Mouse (Mus musculus) layer of hippocampus, postnatal 14 days (tissue): ENCODE results near the gene Smyd5. TPM values are rescaled to one million over a fixed set of nuclear protein-coding genes. Genes with fewer than 3 reads are reported as not detected.

ENCODE experiments used
- DNase-seq, 2 experiments: peaks; one replicate each; pipeline ENCODE4 v3.0.0; 2021 to 2022; ENCODE audit warnings: low spot score in 2 of 2, mixed read lengths in 1 of 2
- long read RNA-seq, 2 experiments: library from polyadenylated mRNA; stranded (forward); transcript quantifications; one replicate each; pipeline ENCODE4 v2.0.0; 2021
- total RNA-seq, 2 experiments: library from RNA; stranded (reverse); gene quantifications; 2 replicates each; pipeline ENCODE4 v1.2.3; 2021

The Smyd5 gene
- total RNA-seq, result 10 to 100 TPM; 32.8 to 35.4 TPM
- long read RNA-seq, experiment 1, transcript Smyd5-201 (13 exons, 2,486 nt), result major isoform, 24 of 26 reads
- long read RNA-seq, experiment 1, partial matches to known transcripts, result 0 of 26 reads
- long read RNA-seq, experiment 1, other reads (novel, unspliced or antisense), result 2 of 26 reads
- long read RNA-seq, experiment 2, transcript Smyd5-201 (13 exons, 2,486 nt), result major isoform, 36 of 42 reads
- long read RNA-seq, experiment 2, partial matches to known transcripts, result 2 of 42 reads
- long read RNA-seq, experiment 2, other reads (novel, unspliced or antisense), result 4 of 42 reads

DNA sequence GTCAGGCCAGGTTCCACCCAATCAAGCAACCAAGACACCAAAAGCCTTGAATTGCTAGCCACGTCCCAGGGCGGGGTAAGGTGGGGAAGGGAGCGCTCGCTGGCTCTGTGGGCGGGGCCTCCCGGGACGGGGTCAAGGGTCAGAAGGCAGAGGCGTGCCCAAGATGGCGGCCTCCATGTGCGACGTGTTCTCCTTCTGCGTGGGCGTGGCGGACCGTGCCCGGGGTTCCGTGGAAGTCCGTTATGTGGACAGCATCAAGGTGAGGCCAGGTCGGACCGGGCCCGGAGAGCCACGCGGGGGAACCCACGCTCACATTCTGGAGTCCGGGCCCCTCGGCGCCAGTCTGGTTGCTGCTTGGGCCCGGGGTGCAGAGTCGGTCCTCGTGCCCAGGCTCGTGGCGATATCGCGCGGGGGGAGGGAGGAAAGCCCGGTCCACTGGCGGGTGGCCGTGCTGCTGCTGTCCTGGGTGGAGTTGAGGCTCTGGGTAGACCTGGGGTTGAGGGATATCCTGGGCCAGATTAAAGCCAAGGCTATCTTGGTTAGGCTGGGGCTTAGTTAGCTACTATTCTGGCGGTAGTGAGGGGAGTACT is at the start of gene Smyd5:
Gene Smyd5, plus strand, starts transcription at position 148 of the 590 bp plus-strand sequence.
- DNase-seq, result peak; percentile 67 to 70

GRCm38 (mm10) chr6:85382791-85383190 is 49.0 kb upstream of the Smyd5 start:
- no peak for DNase-seq

GRCm38 (mm10) chr6:85388608-85389007 is 43.2 kb upstream of the Smyd5 start:
- DNase-seq, result no peak

GRCm38 (mm10) chr6:85391803-85392202 is 40.0 kb upstream of the Smyd5 start:
- peak; percentile 45 to 64 for DNase-seq

DNA sequence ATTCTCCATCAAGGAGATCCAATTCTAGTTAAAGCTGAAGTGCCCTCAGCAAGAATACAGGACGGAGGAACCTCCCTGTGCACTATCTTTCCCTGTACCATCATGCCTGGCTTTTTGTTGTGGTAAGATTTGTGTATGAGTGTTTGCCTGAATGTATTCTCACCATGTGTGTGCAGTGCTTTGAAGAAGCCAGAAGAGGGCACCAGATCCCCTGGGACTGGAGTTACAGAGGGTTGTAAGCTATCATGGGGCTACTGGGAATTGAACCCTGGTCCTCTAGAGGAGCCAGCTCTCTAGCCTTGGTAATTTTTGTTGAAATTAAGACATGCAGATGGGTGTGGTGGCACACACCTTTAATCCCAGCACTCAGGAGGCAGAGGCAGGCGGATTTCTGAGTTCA is 36.4 kb upstream of the Smyd5 start:
- no peak for DNase-seq

DNA sequence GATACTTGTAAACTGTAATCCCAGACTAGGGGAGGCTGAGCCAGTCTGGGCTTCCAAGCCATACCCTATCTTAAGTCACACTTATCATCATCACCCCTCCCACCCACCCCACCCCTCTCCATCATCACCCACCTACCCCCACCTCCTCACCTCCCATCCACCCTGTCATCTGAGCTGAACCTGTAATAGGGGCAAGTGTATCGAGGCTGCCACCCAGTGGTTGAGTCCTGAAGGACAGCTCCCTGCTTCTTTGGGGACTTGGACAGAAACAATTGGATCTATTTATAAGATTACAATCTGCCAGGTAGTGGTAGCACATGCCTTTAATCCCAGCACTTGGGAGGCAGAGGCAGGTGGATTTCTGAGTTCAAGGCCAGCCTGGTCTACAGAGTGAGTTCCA is 34.6 kb upstream of the Smyd5 start:
- peak in 1 of 2 experiments; percentile 32 for DNase-seq

- peak in 1 of 2 experiments; percentile 19 for DNase-seq
Measured at GRCm38 (mm10) chr6:85399715-85400114, 32.1 kb upstream of the Smyd5 start.

GRCm38 (mm10) chr6:85402613-85403012 is 29.2 kb upstream of the Smyd5 start:
- no peak for DNase-seq

GRCm38 (mm10) chr6:85403039-85403438 is 28.8 kb upstream of the Smyd5 start:
- DNase-seq, result no peak

DNA sequence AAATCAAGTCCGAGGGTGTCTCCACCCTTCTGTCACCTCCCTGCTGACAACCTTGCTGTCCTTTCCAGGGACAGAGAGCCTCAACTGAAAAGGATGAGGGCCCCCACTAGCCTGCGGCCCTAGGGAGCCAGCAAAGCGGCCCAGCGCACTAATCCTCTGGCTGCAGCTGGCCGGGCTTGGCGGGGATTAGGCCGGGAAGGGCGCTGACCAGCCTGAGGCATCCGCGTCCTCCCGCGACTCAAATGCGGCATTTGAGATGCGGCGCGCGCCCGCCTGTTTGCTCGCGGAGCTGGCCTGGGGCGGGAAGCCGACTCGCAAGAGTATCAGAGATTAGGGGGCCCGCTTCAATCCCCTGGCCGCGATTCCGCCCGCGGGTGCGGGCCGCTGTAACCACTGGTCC is 22.8 kb upstream of the Smyd5 start:
- DNase-seq, result no peak

DNA sequence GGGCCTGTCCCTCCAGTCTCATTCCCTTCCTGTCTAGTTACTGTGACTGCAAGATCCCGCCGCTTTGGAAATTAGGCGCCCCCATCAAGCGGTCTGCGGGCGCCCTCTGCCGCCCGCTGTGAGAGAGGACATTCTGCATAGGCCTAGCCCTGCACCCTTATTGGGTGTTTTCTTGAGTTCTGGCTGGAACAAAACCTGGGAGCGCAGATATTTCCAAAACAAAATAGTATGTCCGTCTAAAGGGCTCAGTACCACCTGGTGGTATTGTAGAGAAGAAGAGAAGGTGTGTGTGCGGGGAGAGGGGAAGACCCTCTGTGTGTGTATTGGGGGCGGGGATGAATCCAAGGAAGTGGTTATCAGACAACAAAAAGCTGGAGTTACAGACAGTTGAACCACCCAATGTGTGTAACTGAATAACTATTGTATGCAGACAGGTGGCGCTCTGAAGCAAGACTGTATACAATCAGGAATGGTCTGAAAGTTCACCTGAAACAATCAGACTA is 21.0 kb upstream of the Smyd5 start:
- DNase-seq, result peak; percentile 61 to 64

GRCm38 (mm10) chr6:85415829-85416228 is 16.0 kb upstream of the Smyd5 start:
- DNase-seq, result no peak

- no peak for DNase-seq
Measured at GRCm38 (mm10) chr6:85419150-85419549, 12.6 kb upstream of the Smyd5 start.

- DNase-seq, result no peak
Measured at GRCm38 (mm10) chr6:85423836-85424379, 7.9 kb upstream of the Smyd5 start, which contains the start of gene Noto. TSS of gene Noto (plus strand) at chr6:85423886.

GRCm38 (mm10) chr6:85431274-85431841 is 431 bp upstream of the Smyd5 start:
- no peak for DNase-seq

DNA sequence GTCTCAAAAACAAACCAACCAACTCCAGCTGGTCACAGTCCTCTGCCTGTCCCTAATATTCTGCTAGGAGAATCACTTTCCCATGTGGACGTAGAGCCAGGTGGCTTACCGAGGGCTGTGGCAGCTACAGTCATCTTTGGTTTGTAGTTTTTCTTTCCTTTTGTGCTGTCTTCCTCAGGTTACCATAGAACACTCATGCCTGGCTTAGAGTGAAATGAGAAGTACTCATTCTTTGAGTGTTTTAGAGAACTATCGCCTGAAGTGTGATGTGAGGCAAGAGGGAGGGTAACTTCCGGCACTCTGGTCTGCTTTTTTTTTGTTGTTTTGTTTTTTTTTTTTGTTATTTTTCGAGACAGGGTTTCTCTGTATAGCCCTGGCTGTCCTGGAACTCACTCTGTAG is 2.1 kb downstream of the Smyd5 start:
- no peak for DNase-seq

DNA sequence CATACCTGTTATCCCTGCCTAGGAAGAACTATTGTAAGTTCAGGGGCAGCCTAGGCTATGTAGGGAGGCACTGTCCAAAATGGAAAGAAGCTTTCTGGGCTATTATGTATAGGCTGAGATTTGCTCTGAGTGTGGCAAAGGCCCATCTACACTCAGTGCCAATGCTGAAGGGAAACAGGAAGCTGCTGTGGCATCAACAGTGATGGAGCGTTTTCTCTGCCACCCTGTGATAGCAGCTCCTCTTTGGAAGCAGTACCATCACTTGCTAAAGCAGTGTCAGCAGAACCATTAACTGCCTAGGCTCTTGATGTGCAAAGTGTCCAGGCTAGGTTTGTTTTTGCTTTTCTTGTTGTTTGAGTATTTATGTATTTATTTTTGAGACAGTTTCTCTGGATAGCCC is 4.4 kb downstream of the Smyd5 start:
- no peak for DNase-seq

DNA sequence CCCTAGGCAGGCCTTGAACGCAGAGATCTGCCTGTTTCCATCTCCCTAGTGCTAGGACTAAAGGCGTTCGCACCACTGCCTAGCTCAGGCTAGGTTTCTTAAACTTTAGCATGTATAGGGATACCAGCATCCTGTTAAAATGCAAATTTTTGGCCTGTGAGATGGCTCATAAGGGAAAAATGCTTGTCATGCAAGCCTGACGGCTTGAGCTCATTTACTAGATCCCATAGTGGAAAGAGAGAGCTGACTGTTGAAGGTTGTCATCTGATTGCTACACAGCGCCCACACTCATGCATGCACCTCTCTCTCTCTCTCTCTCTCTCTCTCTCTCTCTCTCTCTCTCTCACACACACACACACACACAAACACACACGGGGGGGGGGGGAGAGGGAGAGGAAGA is 4.8 kb downstream of the Smyd5 start:
- DNase-seq, result no peak

DNA sequence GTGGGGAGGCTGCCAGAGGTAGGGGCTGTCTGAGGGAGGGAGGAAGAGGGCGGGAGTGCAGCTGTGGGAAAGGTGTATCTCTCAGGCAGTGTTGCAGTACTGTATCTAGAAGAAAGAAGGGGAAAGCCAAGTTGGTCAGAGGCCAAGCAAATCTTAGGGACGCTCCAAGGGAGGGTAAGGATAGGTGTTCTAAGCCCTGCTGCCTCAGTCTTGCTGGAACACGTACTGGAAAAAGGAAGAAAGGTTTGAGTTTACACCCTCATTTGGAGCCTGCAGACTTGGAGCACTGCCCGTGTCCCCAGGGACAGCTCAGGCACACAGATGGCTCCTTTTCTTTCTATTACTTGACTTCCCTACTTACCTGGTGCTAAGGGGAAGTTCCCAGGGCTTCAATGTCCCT is 9.4 kb downstream of the Smyd5 start:
- no peak for DNase-seq

DNA sequence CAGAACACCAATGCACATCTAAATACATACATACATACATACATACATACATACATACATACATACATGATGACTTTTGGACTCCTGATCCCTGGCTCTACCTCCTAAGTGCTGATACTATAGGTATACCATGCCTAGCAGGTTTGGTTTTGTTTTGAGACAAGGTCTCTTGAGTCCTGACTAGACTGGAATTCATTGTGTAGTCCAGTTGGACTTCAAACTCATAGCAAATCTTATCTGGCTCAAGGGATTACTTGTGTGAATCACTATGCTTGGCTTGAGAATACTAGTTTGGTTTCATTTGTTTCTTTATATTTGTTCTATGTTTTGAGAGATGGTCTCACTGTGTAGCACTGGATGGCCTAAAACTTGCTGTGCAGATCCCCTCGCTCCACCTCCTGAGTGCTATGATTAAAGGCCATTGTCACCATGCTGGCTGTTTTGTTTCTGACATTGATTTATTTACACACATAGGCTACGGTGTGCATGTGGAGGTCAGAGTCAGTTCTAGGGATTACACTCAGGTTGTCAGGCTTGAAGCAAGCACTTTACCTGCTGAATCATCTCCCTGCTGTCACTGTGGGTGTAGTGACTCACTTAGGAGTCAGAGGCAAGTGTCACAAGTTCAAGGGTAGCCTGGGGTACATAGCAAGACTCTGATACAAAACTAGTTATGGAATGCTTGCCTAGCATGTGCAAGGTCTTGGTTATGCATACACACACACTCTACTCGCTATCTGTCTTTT is 11.9 kb downstream of the Smyd5 start:
- no peak for DNase-seq

- DNase-seq, result no peak
Measured at GRCm38 (mm10) chr6:85444266-85444965, 12.6 kb downstream of the Smyd5 start.
